Mouse (Mus musculus) hindbrain, postnatal 0 days (tissue): Measurements from ENCODE around the gene Zfp2. TPM values are rescaled to one million over a fixed set of nuclear protein-coding genes. Genes with fewer than 3 reads are reported as not detected.

Experiments
- ATAC-seq: fragments of 200-750 bp; cut with Nextera tagmentation; 2 replicates; pipeline ENCODE4 v1.8.0; 2017; ENCODE audit warnings: mild to moderate bottlenecking, moderate TSS enrichment, moderate library complexity
- DNase-seq: peaks from one replicate; pipeline ENCODE4 v3.0.0-alpha.2; 2015; ENCODE audit warnings: low spot score
- H3K27ac ChIP-seq: fragments of 300-500 bp; sonication (generic); 2 replicates; pipeline ENCODE4 v1.5.1; 2014; ENCODE audit warnings: mild to moderate bottlenecking
- H3K27me3 ChIP-seq: fragments of 300-500 bp; sonication (generic); 2 replicates; pipeline ENCODE4 v1.6.1; 2014; ENCODE audit warnings: low read length, mixed read lengths; ENCODE audit not compliant: insufficient read depth
- H3K36me3 ChIP-seq: fragments of 300-500 bp; sonication (generic); 2 replicates; pipeline ENCODE4 v1.6.1; 2014; ENCODE audit warnings: low read length, mixed read lengths; ENCODE audit not compliant: insufficient read depth
- H3K4me1 ChIP-seq: fragments of 300-500 bp; sonication (generic); 2 replicates; pipeline ENCODE4 v1.6.1; 2014; ENCODE audit warnings: antibody characterized with exemption, low read length, mixed read lengths; ENCODE audit not compliant: insufficient read depth
- H3K4me2 ChIP-seq: fragments of 300-500 bp; sonication (generic); 2 replicates; pipeline ENCODE4 v1.6.1; 2014; ENCODE audit warnings: low read depth, mild to moderate bottlenecking, low read length, moderate library complexity, mixed read lengths
- H3K4me3 ChIP-seq: fragments of 300-500 bp; sonication (generic); 2 replicates; pipeline ENCODE4 v1.5.1; 2014; ENCODE audit warnings: low read length
- H3K9ac ChIP-seq: fragments of 300-500 bp; sonication (generic); replicated peaks from 2 replicates; pipeline ENCODE4 v1.6.1; 2014; ENCODE audit warnings: mild to moderate bottlenecking, low read length, moderate library complexity, mixed read lengths
- H3K9me3 ChIP-seq: fragments of 300-500 bp; sonication (generic); 2 replicates; pipeline ENCODE4 v1.6.1; 2016; ENCODE audit warnings: low read length, mixed read lengths
- CTCF ChIP-seq: IDR thresholded peaks from 2 replicates; pipeline ENCODE4 v1.5.1; 2016; ENCODE audit warnings: antibody characterized with exemption, control low read depth, low read depth
- WGBS: fragments of 180-500 bp; shearing (Covaris S2); extraction: QIAGEN DNeasy Blood & Tissue Kit; methylation state at CpG from one replicate; pipeline ENCODE4 v1.1.7; 2014; 5-methylcytosine and 5-hydroxymethylcytosine counted together
- polyA plus RNA-seq: library from polyadenylated mRNA; unstranded; fragments of >200 nt; fragmentation: Nextera tagmentation; extraction: Ambion mirVana; gene quantifications from 2 replicates; pipeline ENCODE4 v1.2.1, GENCODE M21; 2015
- total RNA-seq: library from RNA; depleted of rRNA; stranded (reverse); fragments of >200 nt; gene quantifications from 2 replicates; pipeline ENCODE4 v1.2.3, GENCODE M21; 2014

Zfp2 gene
- total and polyA plus RNA-seq, 2 experiments from 2014 or later: 24.3 to 29.2 TPM

- no peak overlapping the region for H3K4me3 ChIP-seq
These were observed 2.7 kb downstream of the Zfp2 start for GRCm38 (mm10) chr11:50913301-50913700.

GRCm38 (mm10) chr11:50908136-50908535 lies 7.8 kb downstream of the Zfp2 start:
- DNase-seq (no peak), ATAC-seq (no peak)
- Histone ChIP-seq H3K4me2 (no peak overlapping the region), H3K4me3 (no peak overlapping the region), H3K27me3 (no peaks in the 10 kb centered on the region), H3K27ac (no peak overlapping the region), H3K9ac (no peak overlapping the region), H3K9me3 (peaks cover 25% of the 10 kb centered on the region; the same call in 1 of the 2 replicates), H3K4me1 (no peaks in the 10 kb centered on the region), H3K36me3 (peaks cover 89% of the 10 kb centered on the region)
- 90% methylated on average over 5 of the region's 5 CpGs for WGBS
- TF ChIP-seq CTCF: no peak

More at GRCm38 (mm10) chr11:50913301-50913700, 2.7 kb downstream of the Zfp2 start:
- Histone ChIP-seq H3K4me1 (peaks cover 4% of the 10 kb centered on the region; the same call in 1 of the 2 replicates), H3K4me2 (no peak overlapping the region), H3K9me3 (peaks cover 11% of the 10 kb centered on the region; the same call in 1 of the 2 replicates), H3K36me3 (peaks cover 40% of the 10 kb centered on the region), H3K9ac (no peak overlapping the region), H3K27me3 (no peaks in the 10 kb centered on the region), H3K27ac (no peak overlapping the region)
- WGBS: 79% methylated on average over 1 of the region's 1 CpGs
- TF ChIP-seq CTCF: no peak
- DNase-seq (no peak), ATAC-seq (no peak)

GRCm38 (mm10) chr11:50897359-50897758 lies 18.6 kb downstream of the Zfp2 start:
- peaks cover 28% of the 10 kb centered on the region for H3K36me3 ChIP-seq
- no peaks in the 10 kb centered on the region for H3K4me1 ChIP-seq
- H3K9me3 ChIP-seq: peaks cover 49% of the 10 kb centered on the region
- H3K4me3 ChIP-seq: no peak overlapping the region
- no peak overlapping the region for H3K4me2 ChIP-seq
- no peak for TF ChIP-seq CTCF
- H3K27me3 ChIP-seq: no peaks in the 10 kb centered on the region
- WGBS: 85% methylated on average over 1 of the region's 1 CpGs
- H3K27ac ChIP-seq: no peak overlapping the region
- H3K9ac ChIP-seq: no peak overlapping the region
- no peak for ATAC-seq
- DNase-seq: no peak

GRCm38 (mm10) chr11:50892441-50892840 lies 23.5 kb downstream of the Zfp2 start:
- no peak overlapping the region for H3K27ac ChIP-seq
- H3K36me3 ChIP-seq: no peaks in the 10 kb centered on the region
- no peaks in the 10 kb centered on the region for H3K4me1 ChIP-seq
- no peaks in the 10 kb centered on the region for H3K27me3 ChIP-seq
- WGBS: 62% methylated on average over 2 of the region's 2 CpGs
- no peak overlapping the region for H3K9ac ChIP-seq
- no peak overlapping the region for H3K4me2 ChIP-seq
- H3K9me3 ChIP-seq: peaks cover 4% of the 10 kb centered on the region; the same call in 1 of the 2 replicates
- ATAC-seq: no peak
- DNase-seq: no peak
- no peak for TF ChIP-seq CTCF
- H3K4me3 ChIP-seq: no peak overlapping the region

- peak within 1 kb of the TSS; percentile 38 for H3K4me3 ChIP-seq
- DNase-seq (peak; percentile 98), ATAC-seq (peak; percentile 97)
- peaks cover 14% of the 10 kb centered on the region for H3K36me3 ChIP-seq
- H3K4me1 ChIP-seq: peaks cover 6% of the 10 kb centered on the region; the same call in 1 of the 2 replicates
- 6% methylated on average over 26 of the region's 26 CpGs for WGBS
- TF ChIP-seq CTCF: no peak
- H3K4me2 ChIP-seq: peak within 1 kb of the TSS; percentile 80
- no peaks in the 10 kb centered on the region for H3K27me3 ChIP-seq
- H3K9ac ChIP-seq: peak within 1 kb of the TSS; percentile 45
- H3K9me3 ChIP-seq: 0 out of 2 replicates have a peak, but pooled peaks cover 2% of the 10 kb centered on the region
- H3K27ac ChIP-seq: peak within 1 kb of the TSS; percentile 62
These were observed 28.4 kb downstream of the Zfp2 start, which contains the start of gene Zfp454 for GRCm38 (mm10) chr11:50887390-50888128. Zfp454 (minus strand) TSS chr11:50887651.

- ATAC-seq (peak; percentile 9; the same call in 1 of the 2 replicates), DNase-seq (peak; percentile 10)
- Histone ChIP-seq H3K27ac (peak overlapping the region; percentile 62), H3K9ac (peak overlapping the region; percentile 45), H3K4me2 (peak overlapping the region; percentile 80), H3K36me3 (peaks cover 18% of the 10 kb centered on the region), H3K27me3 (no peaks in the 10 kb centered on the region), H3K9me3 (0 out of 2 replicates have a peak, but pooled peaks cover 2% of the 10 kb centered on the region), H3K4me1 (peaks cover 6% of the 10 kb centered on the region; the same call in 1 of the 2 replicates), H3K4me3 (peak overlapping the region; percentile 38)
- TF ChIP-seq CTCF: no peak
- WGBS: 17% methylated on average over 10 of the region's 10 CpGs
These were observed 29.1 kb downstream of the Zfp2 start for GRCm38 (mm10) chr11:50886933-50887293.
